Mouse (Mus musculus) CH12.LX (cell line): Measurements from ENCODE around the gene Fkbp10. TPM values are rescaled to one million over a fixed set of nuclear protein-coding genes. Genes with fewer than 3 reads are reported as not detected.

Experiments
- DNase-seq: peaks from one replicate; pipeline ENCODE4 v3.0.0-alpha.2; 2013; ENCODE audit errors: extremely low read depth
- H3K27ac ChIP-seq: 2 replicates; pipeline ENCODE4 v1.5.1; 2012; ENCODE audit warnings: low read depth, mild to moderate bottlenecking, control low read depth, moderate library complexity; ENCODE audit not compliant: insufficient read depth
- H3K27me3 ChIP-seq: replicated peaks from 2 replicates; pipeline ENCODE3; 2012; ENCODE audit warnings: inconsistent platforms
- H3K36me3 ChIP-seq, 2 experiments: replicated peaks in 1 of 2; 2 replicates each; pipeline versions ENCODE3 to v1.6.1; 2012; ENCODE audit warnings: inconsistent platforms in 1 of 2, low read length in 1 of 2, mild to moderate bottlenecking in 1 of 2, mixed read lengths in 1 of 2, moderate library complexity in 1 of 2; ENCODE audit not compliant: control insufficient read depth in 1 of 2, insufficient read depth in 1 of 2
- H3K4me1 ChIP-seq, 2 experiments: 2 replicates each; pipeline ENCODE4 v1.6.1; 2012; ENCODE audit warnings: inconsistent platforms in 1 of 2, moderate library complexity in 1 of 2; ENCODE audit not compliant: insufficient read depth in 2 of 2, control insufficient read depth in 1 of 2
- H3K4me2 ChIP-seq: 2 replicates; pipeline ENCODE4 v1.6.1; 2012; ENCODE audit warnings: low read depth, mild to moderate bottlenecking, control low read depth; ENCODE audit not compliant: poor library complexity, insufficient read depth, severe bottlenecking
- H3K4me3 ChIP-seq, 3 experiments: fragments of 150-350 bp in 1 of 3; sonication (generic) in 1 of 3; replicated peaks in 1 of 3; 2 replicates each; pipeline versions ENCODE3 to v1.5.1; 2011 to 2012; ENCODE audit warnings: low read depth in 2 of 3, low read length in 2 of 3, mild to moderate bottlenecking in 2 of 3, moderate library complexity in 2 of 3, control low read depth in 1 of 3, improper control_type of control experiment in 1 of 3, inconsistent platforms in 1 of 3, mixed read lengths in 1 of 3; ENCODE audit not compliant: poor library complexity in 1 of 3
- H3K79me2 ChIP-seq: replicated peaks from 2 replicates; pipeline ENCODE4 v1.6.1; 2012; ENCODE audit warnings: mild to moderate bottlenecking, moderate library complexity; ENCODE audit not compliant: control insufficient read depth, poor library complexity, insufficient read depth, severe bottlenecking; ENCODE audit errors: extremely low read depth
- H3K9ac ChIP-seq: 2 replicates; pipeline ENCODE4 v1.6.1; 2012; ENCODE audit warnings: low read depth, mild to moderate bottlenecking, control low read depth, moderate library complexity; ENCODE audit not compliant: insufficient read depth
- H3K9me3 ChIP-seq: replicated peaks from 2 replicates; pipeline ENCODE3; 2012; ENCODE audit warnings: low read length, inconsistent platforms, mixed read lengths
- BHLHE40 ChIP-seq: IDR thresholded peaks from 2 replicates; pipeline ENCODE4 v1.6.1; 2011; ENCODE audit warnings: mild to moderate bottlenecking, low read depth, low read length, improper control_type of control experiment
- CHD1 ChIP-seq: IDR thresholded peaks from 2 replicates; pipeline ENCODE4 v1.6.1; 2012; ENCODE audit warnings: low read depth, low read length, improper control_type of control experiment, inconsistent platforms
- CTCF ChIP-seq, 2 experiments: IDR thresholded peaks in 1 of 2; conservative IDR thresholded peaks in 1 of 2; 2 replicates each; pipeline ENCODE4 v1.5.1; 2011 to 2012; ENCODE audit warnings: low read depth in 2 of 2, low read length in 2 of 2, improper control_type of control experiment in 1 of 2, inconsistent platforms in 1 of 2, mild to moderate bottlenecking in 1 of 2, moderate library complexity in 1 of 2
- ELF1 ChIP-seq: IDR thresholded peaks from 2 replicates; pipeline ENCODE4 v1.6.1; 2014; ENCODE audit warnings: low read depth, mild to moderate bottlenecking, inconsistent platforms, low read length, improper control_type of control experiment
- EP300 ChIP-seq: IDR thresholded peaks from 2 replicates; pipeline ENCODE4 v1.6.1; 2011; ENCODE audit warnings: low read length, improper control_type of control experiment
- ETS1 ChIP-seq: conservative IDR thresholded peaks from 2 replicates; pipeline ENCODE4 v1.6.1; 2012; ENCODE audit warnings: low read depth, mild to moderate bottlenecking, inconsistent platforms, low read length, improper control_type of control experiment, moderate library complexity
- HCFC1 ChIP-seq: IDR thresholded peaks from 2 replicates; pipeline ENCODE4 v1.6.1; 2012; ENCODE audit warnings: low read depth, mild to moderate bottlenecking, inconsistent platforms, low read length, improper control_type of control experiment
- IRF4 ChIP-seq: IDR thresholded peaks from 2 replicates; pipeline ENCODE4 v1.6.1; 2014; ENCODE audit warnings: low read depth, mild to moderate bottlenecking, inconsistent platforms, low read length, improper control_type of control experiment
- JUN ChIP-seq: IDR thresholded peaks from 2 replicates; pipeline ENCODE4 v1.6.1; 2011; ENCODE audit warnings: low read depth, mild to moderate bottlenecking, low read length, improper control_type of control experiment, moderate library complexity; ENCODE audit not compliant: insufficient read depth
- JUND ChIP-seq: conservative IDR thresholded peaks from 2 replicates; pipeline ENCODE4 v1.6.1; 2011; ENCODE audit warnings: low read depth, low read length, improper control_type of control experiment
- KAT2A ChIP-seq: IDR thresholded peaks from 2 replicates; pipeline ENCODE4 v1.6.1; 2012; ENCODE audit warnings: low read length, improper control_type of control experiment, inconsistent platforms; ENCODE audit not compliant: insufficient replicate concordance
- MAFK ChIP-seq: IDR thresholded peaks from 2 replicates; pipeline ENCODE4 v1.6.1; 2011; ENCODE audit warnings: low read length, improper control_type of control experiment; ENCODE audit not compliant: insufficient replicate concordance
- MAX ChIP-seq: IDR thresholded peaks from 2 replicates; pipeline ENCODE4 v1.6.1; 2011; ENCODE audit warnings: low read length, improper control_type of control experiment
- MXI1 ChIP-seq: IDR thresholded peaks from 2 replicates; pipeline ENCODE4 v1.6.1; 2011; ENCODE audit warnings: mild to moderate bottlenecking, low read depth, low read length, improper control_type of control experiment
- NELFE ChIP-seq: IDR thresholded peaks from 2 replicates; pipeline ENCODE4 v1.6.1; 2011; ENCODE audit warnings: low read depth, low read length, improper control_type of control experiment
- PAX5 ChIP-seq: IDR thresholded peaks from 2 replicates; pipeline ENCODE4 v1.6.1; 2012; ENCODE audit warnings: low read length, inconsistent platforms, mixed read lengths
- RAD21 ChIP-seq: IDR thresholded peaks from 2 replicates; pipeline ENCODE4 v1.6.1; 2011; ENCODE audit warnings: low read depth, mild to moderate bottlenecking, low read length, improper control_type of control experiment, moderate library complexity
- SMC3 ChIP-seq: IDR thresholded peaks from 2 replicates; pipeline ENCODE4 v1.6.1; 2011; ENCODE audit warnings: low read depth, low read length, improper control_type of control experiment
- TCF12 ChIP-seq: IDR thresholded peaks from 2 replicates; pipeline ENCODE4 v1.6.1; 2014; ENCODE audit warnings: low read depth, mild to moderate bottlenecking, inconsistent platforms, low read length, improper control_type of control experiment
- UBTF ChIP-seq: IDR thresholded peaks from 2 replicates; pipeline ENCODE4 v1.6.1; 2012; ENCODE audit warnings: low read depth, mild to moderate bottlenecking, inconsistent platforms, low read length, improper control_type of control experiment, moderate library complexity
- USF2 ChIP-seq: conservative IDR thresholded peaks from 2 replicates; pipeline ENCODE4 v1.6.1; 2011; ENCODE audit warnings: low read depth, low read length, improper control_type of control experiment
- ZC3H11A ChIP-seq: IDR thresholded peaks from 2 replicates; pipeline ENCODE4 v1.6.1; 2012; ENCODE audit warnings: low read depth, mild to moderate bottlenecking, inconsistent platforms, low read length, improper control_type of control experiment
- ZNF384 ChIP-seq: IDR thresholded peaks from 2 replicates; pipeline ENCODE4 v1.6.1; 2012; ENCODE audit warnings: low read depth, low read length, improper control_type of control experiment, inconsistent platforms
- dilution Hi-C: fragments of 300-500 bp; cut with MboI; formaldehyde crosslinking; loops from 2 replicates; pipeline ENCODE4 v1.14.3; 2020; ENCODE audit warnings: low sequenced_read_pairs; ENCODE audit not compliant: extremely low pct_unique_long_range_greater_than_20kb, extremely low pct_ligation_motif_present
- in situ Hi-C: fragments of 300-500 bp; cut with MboI; formaldehyde crosslinking; loops from 3 replicates; pipeline ENCODE4 v1.14.3; 2019; ENCODE audit warnings: low sequenced_read_pairs, low pct_ligation_motif_present, low pct_unique_long_range_greater_than_20kb, mixed read lengths
- polyA plus RNA-seq: library from polyadenylated mRNA; unstranded; fragments of >175 nt; gene quantifications from 2 replicates; pipeline ENCODE4 v1.2.1, GENCODE M21; 2012; ENCODE audit warnings: low read depth; ENCODE audit not compliant: insufficient read length
- total RNA-seq, 2 experiments: library from RNA; depleted of rRNA; stranded (reverse); fragments of 300-350 nt in 1 of 2; fragments of >200 nt in 1 of 2; gene quantifications; 2 replicates each; pipeline ENCODE4 v1.2.3; 2012 to 2014

Fkbp10 gene
- total and polyA plus RNA-seq, 3 experiments: 0.31 to 0.46 (median 0.34) TPM

DNA sequence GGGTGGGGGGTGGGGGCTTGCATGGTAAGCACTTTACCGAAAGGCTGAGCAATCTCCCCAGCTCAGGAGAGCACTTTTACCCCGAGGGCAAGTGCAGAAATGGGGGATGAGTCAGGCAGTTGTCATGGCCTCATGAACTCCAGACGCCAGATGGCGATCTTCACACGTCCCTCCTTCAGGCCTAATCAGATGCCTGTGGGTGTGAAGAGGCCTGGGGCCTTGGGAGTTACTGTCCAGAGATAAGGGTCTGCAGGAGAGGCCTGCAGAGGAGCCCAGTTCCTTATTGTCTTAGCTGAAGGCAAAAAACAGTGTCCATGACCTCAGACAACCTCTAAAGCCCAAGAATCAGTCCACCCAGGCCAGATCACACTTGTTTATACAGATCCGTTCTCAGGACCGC, 10.4 kb downstream of the Fkbp10 start:
- Histone ChIP-seq H3K27ac (no peak overlapping the region), H3K36me3 (peaks cover 12 to 31% of the 10 kb centered on the region in 2 experiments), H3K9me3 (no peaks in the 10 kb centered on the region), H3K79me2 (no peaks in the 10 kb centered on the region), H3K27me3 (peaks cover 2% of the 10 kb centered on the region), H3K4me2 (no peak overlapping the region), H3K4me1 (peaks cover 2 to 10% of the 10 kb centered on the region in 2 experiments; a peak in 2 of 4 replicates), H3K9ac (no peak overlapping the region), H3K4me3 (no peak overlapping the region)
- in situ Hi-C loops (loop anchor here (5.0 kb wide), 1 partner anchor 46 kb away; the partner anchor contains the start of gene Klhl11), dilution Hi-C loops (no loop called here)
- DNase-seq: peak; percentile 77
- no peak for TF ChIP-seq HCFC1
- TF ChIP-seq JUND: no peak
- peak; percentile 40 to 89 for TF ChIP-seq CTCF (conservative IDR thresholded peaks at IDR 0.05 in 1 of 2, IDR thresholded peaks at IDR 0.05 in 1 of 2; ENCODE audit: low read depth in 2 of 2, low read length in 2 of 2)
- TF ChIP-seq TCF12: no peak
- no peak for TF ChIP-seq CHD1
- TF ChIP-seq ZC3H11A: peak; percentile 2; the same call in 1 of the 2 replicates
- peak; percentile 88 for TF ChIP-seq RAD21
- TF ChIP-seq UBTF: no peak
- TF ChIP-seq USF2: no peak
- TF ChIP-seq PAX5: no peak
- no peak for TF ChIP-seq ETS1
- no peak for TF ChIP-seq KAT2A
- TF ChIP-seq SMC3: peak; percentile 79

DNA sequence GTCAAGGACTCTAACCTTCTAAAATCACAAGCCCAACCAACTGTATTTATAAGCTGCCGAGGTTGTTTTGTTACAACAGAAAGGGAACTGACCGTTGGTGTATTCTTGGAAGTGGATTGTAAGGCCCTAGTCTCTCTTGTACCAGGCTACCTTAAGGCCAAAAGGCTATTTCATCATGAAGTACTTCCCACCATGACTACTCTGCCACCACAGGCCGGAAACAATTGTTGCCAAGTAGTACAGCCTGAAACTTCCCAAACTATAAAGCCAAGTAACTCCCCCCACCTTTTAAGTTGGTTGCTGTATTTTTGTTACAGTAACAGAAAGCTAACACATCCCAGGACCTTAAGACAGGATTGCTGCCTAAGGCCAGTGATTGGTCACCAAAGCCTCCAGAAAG, 11.3 kb downstream of the Fkbp10 start:
- H3K4me2 ChIP-seq: no peak overlapping the region
- H3K79me2 ChIP-seq: no peaks in the 10 kb centered on the region
- TF ChIP-seq JUN: no peak
- no peak for TF ChIP-seq NELFE
- TF ChIP-seq RAD21: no peak
- no peak for TF ChIP-seq IRF4
- no peak for TF ChIP-seq ZNF384
- no peak for TF ChIP-seq EP300
- no peak for TF ChIP-seq MXI1
- no peak for TF ChIP-seq MAX
- no peak for TF ChIP-seq BHLHE40
- TF ChIP-seq MAFK: no peak
- TF ChIP-seq ELF1: no peak
- TF ChIP-seq, all 38 proteins: peak for 0
- Histone ChIP-seq H3K4me3 (no peak overlapping the region), H3K4me1 (peaks cover 2 to 10% of the 10 kb centered on the region in 2 experiments; a peak in 2 of 4 replicates), H3K9me3 (no peaks in the 10 kb centered on the region), H3K27me3 (no peaks in the 10 kb centered on the region), H3K36me3 (peaks cover 15 to 38% of the 10 kb centered on the region in 2 experiments), H3K27ac (no peak overlapping the region), H3K9ac (no peak overlapping the region)
- dilution Hi-C loops (no loop called here), in situ Hi-C loops (loop anchor here (5.0 kb wide), 1 partner anchor 45 kb away; the partner anchor contains the start of gene Klhl11)
- DNase-seq: no peak
